Mouse (Mus musculus): ENCODE measurements around the gene Mri1. TPM values are rescaled to one million over a fixed set of nuclear protein-coding genes. Genes with fewer than 3 reads are reported as not detected.
A peak's percentile ranks its signal among the peaks of the same experiment; 100 is the strongest.
"Not testable (repeated sequence)": the region's sequence is repeated elsewhere in the genome, so short reads cannot be mapped to it uniquely, and the experiment has no call there.

The Mri1 gene
- 92.2 and 95.9 TPM in 2 replicates for polyA plus RNA-seq (2014; fragmentation: Nextera tagmentation; extraction: Ambion mirVana)

DNA sequence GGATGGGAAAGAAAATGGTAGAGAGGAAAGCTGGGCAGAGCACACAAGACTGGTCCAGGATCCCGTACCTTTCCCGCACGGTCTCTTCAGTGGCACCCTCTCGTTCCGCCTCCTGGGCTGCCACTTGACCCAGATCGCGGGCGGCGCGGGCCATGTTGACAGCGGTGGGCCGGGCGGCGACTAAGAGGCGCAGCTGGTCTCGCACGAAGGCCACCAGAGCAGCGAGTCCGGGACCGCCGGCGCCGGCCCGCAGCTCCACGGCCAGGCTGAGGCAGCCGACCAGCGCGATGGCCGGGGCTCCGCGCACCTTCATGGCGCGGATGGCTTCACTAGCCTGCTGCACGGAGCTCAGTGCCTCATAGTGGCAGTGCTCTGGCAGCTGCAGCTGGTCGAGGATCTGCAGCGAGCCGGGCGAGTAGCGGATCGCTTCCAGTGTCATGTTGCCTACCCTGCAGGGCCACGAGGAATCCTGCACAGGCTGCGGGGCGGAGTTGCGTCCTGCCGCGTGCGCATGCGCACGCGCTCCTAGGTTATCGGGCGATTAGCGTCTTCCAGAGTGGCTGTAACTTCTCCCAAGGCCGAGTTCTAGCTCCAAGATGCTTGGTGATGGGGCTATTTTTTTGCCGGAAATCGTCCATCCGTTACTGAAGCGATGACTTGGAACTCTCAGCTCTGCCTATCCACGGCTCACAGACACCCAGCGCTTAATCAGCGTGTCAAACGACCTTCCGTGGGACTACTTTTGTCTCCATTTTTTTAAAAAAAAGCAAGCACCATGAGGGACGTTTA is at the start of gene Mri1:
TSS of gene Mri1 (minus strand) at position 505 of the 789 bp plus-strand sequence.
- Histone ChIP-seq H3K27me3 (replicated peaks; ENCODE audit: control insufficient read depth, insufficient read depth, low read length) (no peaks in the 10 kb centered on the region), H3K4me3 (ENCODE audit: low read depth, low read length) (peak within 1 kb of the TSS; percentile 92), H3K4me2 (peak within 1 kb of the TSS; percentile 97), H3K27ac (ENCODE audit: low read depth, low read length) (peak within 1 kb of the TSS; percentile 94), H3K36me3 (ENCODE audit: control insufficient read depth, insufficient read depth, low read length) (peaks cover 21% of the 10 kb centered on the region), H3K9me3 (ENCODE audit: control insufficient read depth, low read length) (no peaks in the 10 kb centered on the region), H3K9ac (ENCODE audit: low read depth, low read length) (peak within 1 kb of the TSS; percentile 94), H3K4me1 (replicated peaks; ENCODE audit: control insufficient read depth, insufficient read depth, low read length) (peaks cover 11% of the 10 kb centered on the region)
- ATAC-seq (replicated peaks; ENCODE audit: low FRiP score), result peak; percentile 86
- DNase-seq (ENCODE audit: low spot score), result peak; percentile 89
- WGBS, result under 1% methylated on average over 64 of the region's 64 CpGs

DNA sequence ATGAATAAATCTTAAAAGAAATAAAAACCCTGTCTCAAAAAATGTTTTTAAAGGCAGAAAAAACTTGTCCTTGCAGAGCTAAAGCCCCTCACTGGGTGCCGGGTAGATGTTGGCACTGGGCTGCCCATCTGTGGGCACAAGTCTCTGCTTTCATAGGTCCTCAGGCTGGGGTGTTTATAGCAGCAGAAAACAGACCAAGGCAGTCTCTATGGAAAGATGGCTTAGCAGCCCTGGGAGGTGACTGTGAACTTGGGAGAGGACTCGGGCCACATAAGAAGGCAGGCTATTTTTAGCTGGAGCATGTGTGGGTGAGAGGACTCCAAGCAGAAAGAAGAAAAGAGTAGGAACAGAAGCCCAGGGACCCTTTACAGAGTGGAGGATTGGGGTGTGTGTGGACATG is 46.8 kb upstream of the Mri1 start:
- ATAC-seq (replicated peaks; ENCODE audit: low FRiP score) (no peak), DNase-seq (ENCODE audit: low spot score) (no peak)
- Histone ChIP-seq H3K9ac (ENCODE audit: low read depth, low read length) (no peak overlapping the region), H3K9me3 (ENCODE audit: control insufficient read depth, low read length) (no peaks in the 10 kb centered on the region; the same call in 1 of the 2 replicates), H3K4me2 (no peak overlapping the region), H3K27me3 (replicated peaks; ENCODE audit: control insufficient read depth, insufficient read depth, low read length) (no peaks in the 10 kb centered on the region), H3K4me3 (ENCODE audit: low read depth, low read length) (no peak overlapping the region), H3K4me1 (replicated peaks; ENCODE audit: control insufficient read depth, insufficient read depth, low read length) (no peaks in the 10 kb centered on the region), H3K27ac (ENCODE audit: low read depth, low read length) (no peak overlapping the region), H3K36me3 (ENCODE audit: control insufficient read depth, insufficient read depth, low read length) (no peaks in the 10 kb centered on the region)
- 86% methylated on average over 2 of the region's 2 CpGs for WGBS

DNA sequence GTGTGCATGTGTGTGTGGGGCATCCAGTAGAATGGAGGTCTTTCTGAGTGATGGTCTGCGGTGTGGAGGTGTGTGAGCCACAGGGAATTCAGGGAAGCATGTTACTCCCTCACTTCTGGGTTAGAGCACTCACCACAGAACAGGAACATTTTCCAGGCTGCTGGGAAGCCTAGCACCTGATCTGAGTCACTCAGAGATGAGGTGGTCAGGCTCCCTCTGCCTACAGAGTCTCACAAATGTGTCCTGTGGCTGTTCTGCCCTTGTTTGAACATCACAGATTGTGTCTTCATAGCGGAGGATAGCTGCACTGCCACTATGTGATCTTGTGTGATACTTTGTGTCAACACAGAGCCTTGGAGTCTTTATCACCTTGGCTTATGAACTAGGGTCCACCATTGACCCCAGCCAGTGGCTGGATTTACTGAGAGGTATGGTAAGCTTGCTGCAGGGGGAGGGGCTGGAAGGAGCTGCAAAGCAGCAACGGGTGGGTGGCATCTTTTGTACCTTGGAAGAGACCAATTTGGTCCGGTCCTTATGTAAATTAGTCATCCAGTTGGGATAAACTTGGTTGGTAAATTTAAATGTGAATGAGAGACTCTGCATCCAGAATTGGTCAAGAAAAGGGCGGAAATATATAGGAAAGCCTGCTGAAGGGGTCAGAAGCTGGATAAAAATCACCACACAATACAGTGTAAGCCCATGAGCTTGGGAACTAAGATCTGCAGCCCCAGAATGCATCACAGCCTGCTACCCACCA is 40.1 kb upstream of the Mri1 start:
- Histone ChIP-seq H3K4me1 (replicated peaks; ENCODE audit: control insufficient read depth, insufficient read depth, low read length) (no peaks in the 10 kb centered on the region), H3K36me3 (ENCODE audit: control insufficient read depth, insufficient read depth, low read length) (no peaks in the 10 kb centered on the region), H3K9me3 (ENCODE audit: control insufficient read depth, low read length) (no peaks in the 10 kb centered on the region), H3K4me2 (no peak overlapping the region), H3K9ac (ENCODE audit: low read depth, low read length) (no peak overlapping the region), H3K27me3 (replicated peaks; ENCODE audit: control insufficient read depth, insufficient read depth, low read length) (no peaks in the 10 kb centered on the region; the same call in 1 of the 2 replicates), H3K4me3 (ENCODE audit: low read depth, low read length) (no peak overlapping the region), H3K27ac (ENCODE audit: low read depth, low read length) (no peak overlapping the region)
- WGBS, result 73% methylated on average over 5 of the region's 5 CpGs
- ATAC-seq (replicated peaks; ENCODE audit: low FRiP score) (no peak), DNase-seq (ENCODE audit: low spot score) (no peak)

DNA sequence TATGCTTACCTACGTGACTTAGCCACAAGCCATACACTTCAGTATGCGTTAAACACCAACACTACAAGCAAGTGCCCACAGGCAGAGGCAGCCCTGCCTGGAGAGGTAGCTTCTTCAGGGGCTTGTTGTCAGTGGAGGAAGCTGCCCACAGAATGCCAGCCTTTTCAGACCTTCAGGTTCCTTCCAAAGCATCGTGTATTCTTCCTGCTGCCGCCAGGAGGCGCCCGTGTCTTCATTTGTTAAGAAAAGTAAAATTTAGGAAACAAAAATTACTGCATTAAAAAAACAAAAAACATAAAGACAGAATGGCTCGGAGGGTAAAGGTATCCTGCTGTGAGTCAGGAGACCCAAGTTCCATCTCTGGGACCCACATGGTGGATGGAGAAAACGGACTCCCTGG is 34.6 kb upstream of the Mri1 start:
- Histone ChIP-seq H3K27ac (ENCODE audit: low read depth, low read length) (no peak overlapping the region), H3K4me3 (ENCODE audit: low read depth, low read length) (no peak overlapping the region), H3K27me3 (replicated peaks; ENCODE audit: control insufficient read depth, insufficient read depth, low read length) (no peaks in the 10 kb centered on the region; the same call in 1 of the 2 replicates), H3K4me1 (replicated peaks; ENCODE audit: control insufficient read depth, insufficient read depth, low read length) (no peaks in the 10 kb centered on the region), H3K9ac (ENCODE audit: low read depth, low read length) (no peak overlapping the region), H3K4me2 (no peak overlapping the region), H3K9me3 (ENCODE audit: control insufficient read depth, low read length) (no peaks in the 10 kb centered on the region), H3K36me3 (ENCODE audit: control insufficient read depth, insufficient read depth, low read length) (no peaks in the 10 kb centered on the region)
- ATAC-seq (replicated peaks; ENCODE audit: low FRiP score), result no peak
- 23% methylated on average over 8 of the region's 8 CpGs for WGBS
- DNase-seq (ENCODE audit: low spot score), result peak; percentile 41

DNA sequence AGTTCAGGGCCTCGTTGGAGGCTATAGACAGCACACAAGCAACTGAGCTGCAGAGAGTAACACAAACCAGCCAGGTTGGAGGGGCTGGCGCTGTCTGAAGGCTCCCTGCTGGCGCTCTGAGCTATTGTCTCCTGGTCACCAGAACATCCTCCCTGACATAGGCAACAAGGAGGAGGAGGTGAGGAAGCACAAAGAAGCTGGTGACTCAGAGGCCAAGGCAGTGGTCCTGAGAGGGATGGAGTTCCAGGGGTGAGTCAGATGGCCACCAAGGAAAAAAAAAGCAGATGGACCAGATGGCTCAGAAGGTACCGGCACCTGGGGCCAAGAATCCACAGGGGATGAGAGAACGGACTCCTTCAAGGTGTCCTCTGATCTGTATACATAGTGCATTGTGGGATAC is 34.0 kb upstream of the Mri1 start:
- Histone ChIP-seq H3K27ac (ENCODE audit: low read depth, low read length) (no peak overlapping the region), H3K9me3 (ENCODE audit: control insufficient read depth, low read length) (no peaks in the 10 kb centered on the region), H3K27me3 (replicated peaks; ENCODE audit: control insufficient read depth, insufficient read depth, low read length) (no peaks in the 10 kb centered on the region; the same call in 1 of the 2 replicates), H3K36me3 (ENCODE audit: control insufficient read depth, insufficient read depth, low read length) (no peaks in the 10 kb centered on the region), H3K4me2 (no peak overlapping the region), H3K9ac (ENCODE audit: low read depth, low read length) (no peak overlapping the region), H3K4me3 (ENCODE audit: low read depth, low read length) (no peak overlapping the region), H3K4me1 (replicated peaks; ENCODE audit: control insufficient read depth, insufficient read depth, low read length) (no peaks in the 10 kb centered on the region)
- ATAC-seq (replicated peaks; ENCODE audit: low FRiP score), result no peak
- no peak for DNase-seq (ENCODE audit: low spot score)
- 65% methylated on average over 5 of the region's 5 CpGs for WGBS

DNA sequence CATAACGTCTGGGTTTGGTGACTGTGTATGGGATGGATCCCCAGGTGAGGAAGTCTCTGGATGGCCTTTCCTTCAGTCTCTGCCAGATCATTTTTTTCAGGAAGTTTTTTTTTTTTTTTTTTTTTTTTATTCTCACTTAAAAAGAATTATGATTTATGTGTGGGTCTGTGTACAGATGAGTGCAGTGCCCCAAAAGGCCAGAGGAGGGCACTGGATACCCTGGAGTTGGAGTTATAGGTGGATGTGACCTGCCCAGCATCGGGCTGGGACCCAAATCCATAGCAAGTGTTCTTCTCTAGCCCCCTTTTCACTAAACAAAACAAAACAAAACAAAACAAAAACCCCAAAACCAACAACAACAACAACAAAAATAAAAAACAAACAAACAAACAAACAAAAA is 31.8 kb upstream of the Mri1 start:
- Histone ChIP-seq H3K4me2 (no peak overlapping the region), H3K27me3 (replicated peaks; ENCODE audit: control insufficient read depth, insufficient read depth, low read length) (no peaks in the 10 kb centered on the region; the same call in 1 of the 2 replicates), H3K4me3 (ENCODE audit: low read depth, low read length) (no peak overlapping the region), H3K9me3 (ENCODE audit: control insufficient read depth, low read length) (no peaks in the 10 kb centered on the region), H3K36me3 (ENCODE audit: control insufficient read depth, insufficient read depth, low read length) (no peaks in the 10 kb centered on the region), H3K27ac (ENCODE audit: low read depth, low read length) (no peak overlapping the region), H3K9ac (ENCODE audit: low read depth, low read length) (no peak overlapping the region), H3K4me1 (replicated peaks; ENCODE audit: control insufficient read depth, insufficient read depth, low read length) (peaks cover 4% of the 10 kb centered on the region; the same call in 1 of the 2 replicates)
- no peak for DNase-seq (ENCODE audit: low spot score)
- WGBS, result 50% methylated on average over 2 of the region's 2 CpGs
- ATAC-seq (replicated peaks; ENCODE audit: low FRiP score), result no peak

DNA sequence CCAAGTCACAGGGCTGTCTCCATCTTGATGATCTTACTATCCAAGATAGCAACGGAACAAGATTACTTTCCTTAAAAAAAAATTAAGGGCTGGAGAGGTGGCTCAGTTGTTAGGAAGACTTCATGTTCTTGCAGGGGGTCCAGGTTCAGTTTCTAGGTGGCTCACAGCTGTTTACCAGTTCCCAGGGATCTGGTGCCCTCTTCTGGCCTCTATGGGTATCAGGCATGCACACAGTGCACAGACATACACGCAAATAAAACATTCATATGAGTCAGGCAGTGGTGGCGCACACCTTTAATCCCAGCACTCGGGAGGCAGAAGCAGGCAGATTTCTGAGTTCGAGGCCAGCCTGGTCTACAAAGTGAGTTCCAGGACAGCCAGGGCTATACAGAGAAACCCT is 28.5 kb upstream of the Mri1 start:
- H3K27ac ChIP-seq (ENCODE audit: low read depth, low read length); H3K4me2 ChIP-seq; ATAC-seq (replicated peaks; ENCODE audit: low FRiP score); H3K9me3 ChIP-seq (ENCODE audit: control insufficient read depth, low read length); H3K9ac ChIP-seq (ENCODE audit: low read depth, low read length); H3K36me3 ChIP-seq (ENCODE audit: control insufficient read depth, insufficient read depth, low read length); H3K27me3 ChIP-seq (replicated peaks; ENCODE audit: control insufficient read depth, insufficient read depth, low read length); H3K4me3 ChIP-seq (ENCODE audit: low read depth, low read length); H3K4me1 ChIP-seq (replicated peaks; ENCODE audit: control insufficient read depth, insufficient read depth, low read length): not testable (repeated sequence)
- 45% methylated on average over 5 of the region's 5 CpGs for WGBS
- DNase-seq (ENCODE audit: low spot score), result peak; percentile 43

DNA sequence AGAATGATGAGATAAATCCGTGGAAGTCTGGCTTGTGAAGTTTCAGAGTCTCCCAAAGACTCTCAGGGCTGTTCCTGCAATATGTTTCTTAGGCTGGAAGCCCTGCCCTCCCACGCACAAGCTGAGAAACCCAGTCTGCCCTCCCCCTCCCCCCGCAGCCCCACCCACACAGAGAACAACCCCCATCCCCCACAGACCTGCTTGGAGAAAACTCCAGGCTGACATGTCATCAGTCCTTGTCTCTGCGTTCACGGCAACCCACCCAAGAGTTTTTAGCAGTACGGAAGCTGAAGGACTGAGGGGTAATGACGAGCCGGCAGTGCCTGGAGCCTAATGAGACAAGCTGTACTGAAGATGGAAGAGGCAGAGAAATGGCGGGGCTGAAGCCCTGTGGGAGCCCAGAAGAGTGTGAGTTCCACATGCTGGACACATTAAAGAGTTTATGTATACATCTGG is 27.5 kb upstream of the Mri1 start:
- Histone ChIP-seq H3K27me3 (replicated peaks; ENCODE audit: control insufficient read depth, insufficient read depth, low read length) (no peaks in the 10 kb centered on the region), H3K9me3 (ENCODE audit: control insufficient read depth, low read length) (no peaks in the 10 kb centered on the region), H3K9ac (ENCODE audit: low read depth, low read length) (no peak overlapping the region), H3K4me2 (peak overlapping the region; percentile 21; the same call in 1 of the 2 replicates), H3K4me1 (replicated peaks; ENCODE audit: control insufficient read depth, insufficient read depth, low read length) (peaks cover 4% of the 10 kb centered on the region), H3K27ac (ENCODE audit: low read depth, low read length) (no peak overlapping the region; the same call in 1 of the 2 replicates), H3K36me3 (ENCODE audit: control insufficient read depth, insufficient read depth, low read length) (no peaks in the 10 kb centered on the region), H3K4me3 (ENCODE audit: low read depth, low read length) (no peak overlapping the region)
- 31% methylated on average over 9 of the region's 9 CpGs for WGBS
- ATAC-seq (replicated peaks; ENCODE audit: low FRiP score) (no peak), DNase-seq (ENCODE audit: low spot score) (peak; percentile 39)
